Mouse (Mus musculus): ENCODE data around the gene Fktn.

DNA sequence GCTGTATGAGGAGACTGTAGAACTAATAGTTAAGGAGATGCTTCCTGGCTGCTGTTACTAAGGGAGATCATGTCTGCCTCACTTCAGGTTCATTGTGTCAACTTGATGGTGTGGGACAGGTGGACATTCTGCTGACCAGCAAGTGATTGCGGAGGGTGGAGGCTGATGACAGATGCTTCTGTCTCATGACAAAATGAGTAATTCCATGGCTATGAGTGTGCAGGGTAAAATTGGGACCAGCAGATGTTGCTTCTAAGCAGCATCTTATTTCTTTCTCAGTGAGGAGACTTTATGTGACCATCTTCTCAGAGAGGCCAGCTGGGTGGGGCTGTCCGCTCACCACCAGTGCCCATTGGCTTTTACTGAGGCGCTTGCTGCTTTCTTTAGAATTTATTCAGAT, 45.9 kb downstream of the Fktn start:
- TF ChIP-seq POLR2A (IDR thresholded peaks at IDR 0.05; ENCODE audit: low read depth, low read length) = no peak
- TF ChIP-seq CTCF (IDR thresholded peaks at IDR 0.05; ENCODE audit: borderline replicate concordance, insufficient read depth, low read length) = no peak

All from embryonic fibroblast, embryonic 13.5 days (primary cell).